Comparison of ENCODE assay signal across 8 mouse cellular contexts in the genomic region with DNA sequence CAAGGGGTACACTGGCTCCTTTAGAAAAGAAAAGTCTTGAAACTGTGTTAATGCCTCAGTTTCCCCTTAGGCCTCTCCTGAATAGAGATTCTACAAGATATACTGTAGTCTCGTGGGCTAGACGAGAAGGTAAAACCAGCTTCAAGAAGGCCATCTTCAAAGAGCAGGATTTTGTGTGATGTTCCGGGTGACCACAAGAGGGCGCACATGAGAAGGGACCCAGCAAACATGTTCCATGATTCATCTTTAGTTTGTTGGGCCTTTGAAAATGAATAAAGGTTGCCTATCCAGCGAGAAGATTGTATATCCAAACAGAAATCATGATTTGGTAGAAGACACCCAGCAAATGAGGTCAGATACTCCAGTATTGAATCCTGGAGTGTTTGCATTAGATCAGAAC. TPM values are rescaled to one million over a fixed set of nuclear protein-coding genes. Genes with fewer than 3 reads are reported as not detected.
DNase-seq lines count a peak whose midpoint lies in the region; ATAC-seq lines count a peak whose summit lies in the region.

No protein-coding gene starts in this region.

- intact Hi-C loops in heart, postnatal 25 days (cut with DNase I) = loop anchor here (2.0 to 10.0 kb wide), 3 partner anchors 60 to 420 kb away; no protein-coding TSS in a partner anchor

- peak; percentile 33 for DNase-seq in heart, adult 8-10 months (ENCODE audit: low spot score)
- DNase-seq in heart, postnatal 25 days (ENCODE audit: low spot score) = no peak
- DNase-seq in CD4-positive helper T cell, adult 2 months (ENCODE audit: low read depth, low spot score) = peak; percentile 43
- peak; percentile 82 for DNase-seq in adrenal gland, postnatal 14 days
- peak; percentile 14 for DNase-seq in large intestine, adult 2 months (ENCODE audit: low read depth, low spot score)
- peak; percentile 39 to 67 for DNase-seq in lung, postnatal 4 days
- DNase-seq in spleen, postnatal 36 days (ENCODE audit: low spot score in 2 of 2) = peak; percentile 14 to 16

- 0 out of 2 replicates have a peak, but pooled peaks have one; percentile 55 for ATAC-seq in erythroblast, adult 5-6 weeks (replicated peaks; ENCODE audit: low FRiP score, poor library complexity, severe bottlenecking)

- 21% methylated on average over 5 of the region's 5 CpGs for WGBS in large intestine, adult 2 months

RNA-seq across cellular contexts. Expression of gene Helb, which starts 48.4 kb away (rescaled TPM):
- 10 to 100 TPM in 2 of 4 experiments, 1 to 10 TPM in 2; 8.4 to 11.3 (median 9.8) TPM for total RNA-seq in heart, adult 8-10 months (2022)
- 10 to 100 TPM; 11.7 to 13.7 TPM for total RNA-seq in heart, postnatal 25 days (2021)
- 9.6 and 14.2 TPM in 2 replicates for total RNA-seq in adrenal gland, postnatal 14 days (2021)
- 9.4 and 31.7 TPM in 2 replicates for total RNA-seq in erythroblast, adult 5-6 weeks (2015; ENCODE audit: low replicate concordance)
- 24.0 and 29.6 TPM in 2 replicates for total RNA-seq in erythroblast, adult 5-6 weeks (2017; ENCODE audit: low replicate concordance)
- 4.8 and 7.4 TPM in 2 replicates for polyA plus RNA-seq in large intestine, adult 2 months (2012; rRNA removed)
